Mouse (Mus musculus) E14TG2a.4 (cell line): ENCODE measurements around the gene Vmn1r27.

ENCODE experiments used
- H3K27me3 ChIP-seq: 2 replicates; pipeline ENCODE4 v1.6.1; 2014; ENCODE audit warnings: low read length, control low read depth; ENCODE audit not compliant: insufficient read depth
- H3K36me3 ChIP-seq: 2 replicates; pipeline ENCODE4 v1.6.1; 2014; ENCODE audit warnings: low read length, control low read depth; ENCODE audit not compliant: insufficient read depth
- H3K4me1 ChIP-seq: replicated peaks from 2 replicates; pipeline ENCODE4 v1.6.1; 2014; ENCODE audit warnings: low read depth, low read length, control low read depth
- H3K4me3 ChIP-seq: replicated peaks from 2 replicates; pipeline ENCODE4 v1.5.1; 2014; ENCODE audit warnings: mild to moderate bottlenecking, low read length
- H3K9me3 ChIP-seq: 2 replicates; pipeline ENCODE4 v1.6.1; 2014; ENCODE audit warnings: low read length, control low read depth
- CTCF ChIP-seq: conservative IDR thresholded peaks from 2 replicates; pipeline ENCODE4 v1.5.1; 2014; ENCODE audit warnings: low read length
- NANOG ChIP-seq: IDR thresholded peaks from 2 replicates; pipeline ENCODE4 v1.6.1; 2014; ENCODE audit warnings: borderline replicate concordance, low read length, mixed read lengths
- POU5F1 ChIP-seq: IDR thresholded peaks from 2 replicates; pipeline ENCODE4 v1.6.1; 2014; ENCODE audit warnings: low read length, borderline replicate concordance

The Vmn1r27 gene

DNA sequence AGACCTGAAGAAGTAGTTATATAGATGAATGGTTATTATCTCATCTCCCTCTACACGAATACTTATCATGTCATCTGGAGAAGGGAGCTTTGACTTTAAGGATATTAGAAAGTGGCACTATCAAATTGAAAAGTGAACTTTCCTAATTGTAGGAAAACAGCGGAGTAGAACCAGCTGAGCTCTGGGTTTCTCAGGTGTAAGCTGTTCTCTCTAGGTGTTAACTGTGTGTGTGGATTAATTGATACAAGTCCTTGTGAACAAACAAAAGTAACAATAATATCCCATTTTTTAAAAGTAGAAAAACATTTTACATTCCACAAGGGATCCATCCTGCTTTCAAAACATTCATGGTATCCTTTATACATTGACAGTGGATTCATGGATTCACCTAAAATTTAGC lies at the start of gene Vmn1r27:
Vmn1r27 (minus strand) TSS at position 101 of the 400 bp plus-strand sequence.
- no peak for TF ChIP-seq POU5F1
- TF ChIP-seq NANOG, result no peak
- TF ChIP-seq CTCF, result no peak
- H3K9me3 ChIP-seq, result no peaks in the 10 kb centered on the region
- no peaks in the 10 kb centered on the region for H3K27me3 ChIP-seq
- H3K36me3 ChIP-seq, result no peaks in the 10 kb centered on the region
- no peaks in the 10 kb centered on the region for H3K4me1 ChIP-seq
- no peak within 1 kb of the TSS for H3K4me3 ChIP-seq

DNA sequence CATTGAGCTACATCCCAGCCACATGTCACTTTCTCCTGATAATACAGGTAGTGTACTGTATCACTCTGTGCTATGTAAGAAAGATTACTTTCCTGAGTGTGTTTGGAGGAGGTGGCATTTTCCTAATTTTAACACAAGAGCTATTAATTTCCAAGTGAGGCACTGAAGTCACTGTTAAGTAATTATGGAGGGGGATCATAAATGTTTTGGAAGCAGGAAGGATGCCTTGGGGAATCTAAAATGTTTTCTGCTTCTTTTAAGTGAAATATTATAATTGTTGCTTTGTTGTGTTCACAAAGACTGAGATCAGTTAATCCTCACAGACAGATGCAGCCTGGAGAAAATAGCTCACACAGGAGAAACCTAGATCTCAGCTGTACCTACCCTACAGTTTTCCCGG lies 43.1 kb upstream of the Vmn1r27 start, which contains the start of gene Vmn1r28:
Vmn1r28 (plus strand) TSS at position 301 of the 400 bp plus-strand sequence.
- Histone ChIP-seq H3K4me1 (no peaks in the 10 kb centered on the region), H3K27me3 (no peaks in the 10 kb centered on the region), H3K36me3 (no peaks in the 10 kb centered on the region), H3K4me3 (no peak within 1 kb of the TSS), H3K9me3 (no peaks in the 10 kb centered on the region)
- TF ChIP-seq CTCF (no peak), NANOG (no peak), POU5F1 (no peak)

GRCm38 (mm10) chr6:58216119-58216518 lies 2.5 kb downstream of the Vmn1r27 start:
- H3K4me1 ChIP-seq, result no peaks in the 10 kb centered on the region
- no peaks in the 10 kb centered on the region for H3K36me3 ChIP-seq
- TF ChIP-seq NANOG (no peak), POU5F1 (no peak), CTCF (no peak)
- H3K4me3 ChIP-seq, result no peak overlapping the region
- no peaks in the 10 kb centered on the region for H3K27me3 ChIP-seq
- H3K9me3 ChIP-seq, result no peaks in the 10 kb centered on the region
